Mouse (Mus musculus) CH12.LX (cell line): ENCODE data around the gene Dynll1.

Experiments used
- MEF2A ChIP-seq: IDR thresholded peaks from 2 replicates; pipeline ENCODE4 v1.6.1; 2014; ENCODE audit warnings: low read depth, mild to moderate bottlenecking, inconsistent platforms, low read length, improper control_type of control experiment, borderline replicate concordance
- POLR2A ChIP-seq: IDR thresholded peaks from 2 replicates; pipeline ENCODE4 v1.6.1; 2011; ENCODE audit warnings: low read depth, mild to moderate bottlenecking, improper control_type of control experiment, low read length
- RAD21 ChIP-seq: IDR thresholded peaks from 2 replicates; pipeline ENCODE4 v1.6.1; 2011; ENCODE audit warnings: low read depth, mild to moderate bottlenecking, low read length, improper control_type of control experiment, moderate library complexity

GRCm38 (mm10) chr5:115256909-115257546 lies 43.8 kb downstream of the Dynll1 start:
- TF ChIP-seq RAD21 (no peak), POLR2A (no peak), MEF2A (no peak)
